Mouse (Mus musculus): ENCODE measurements around the gene Arvcf.

DNA sequence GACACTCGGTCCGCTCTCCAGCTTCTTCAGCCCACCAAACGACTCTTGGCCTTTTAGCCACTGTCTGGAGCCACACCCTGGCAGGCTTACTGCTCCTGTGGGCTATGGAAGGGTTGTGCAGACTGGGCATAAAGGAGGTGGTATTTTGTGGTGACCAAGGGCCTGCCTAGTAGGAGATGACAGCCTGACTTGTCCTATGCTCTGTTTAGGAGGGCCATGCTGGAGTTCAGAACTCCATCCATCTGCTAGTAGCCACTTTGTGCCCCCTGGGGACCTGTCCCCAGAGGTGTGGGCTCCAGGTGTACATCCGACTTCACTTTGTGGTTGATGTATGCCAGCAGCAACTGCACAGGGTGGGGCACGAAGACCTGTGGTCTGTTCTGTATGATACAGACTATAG is 45.6 kb downstream of the Arvcf start:
- TF ChIP-seq POLR2A (IDR thresholded peaks at IDR 0.05; ENCODE audit: insufficient read depth, low read length): no peak
- TF ChIP-seq CTCF (IDR thresholded peaks at IDR 0.05; ENCODE audit: low read depth, low read length): no peak
- no peak for TF ChIP-seq EP300 (IDR thresholded peaks at IDR 0.05; ENCODE audit: insufficient read depth, low read depth, low read length)
